Mouse (Mus musculus) hindbrain, embryonic 13.5 days (tissue): Measurements from ENCODE around the gene Ubxn6. TPM values are rescaled to one million over a fixed set of nuclear protein-coding genes. Genes with fewer than 3 reads are reported as not detected.
"Not testable (repeated sequence)": the region's sequence is repeated elsewhere in the genome, so short reads cannot be mapped to it uniquely, and the experiment has no call there.

Source experiments
- ATAC-seq: fragments of 200-750 bp; cut with Nextera tagmentation; 2 replicates; pipeline ENCODE4 v1.8.0; 2017; ENCODE audit warnings: moderate TSS enrichment; ENCODE audit not compliant: low FRiP score
- H3K27ac ChIP-seq: fragments of 300-500 bp; sonication (generic); 2 replicates; pipeline ENCODE4 v1.5.1; 2015; ENCODE audit warnings: inconsistent platforms, mild to moderate bottlenecking, moderate library complexity
- H3K27me3 ChIP-seq: fragments of 300-500 bp; sonication (generic); 2 replicates; pipeline ENCODE4 v1.6.1; 2015; ENCODE audit warnings: mild to moderate bottlenecking, inconsistent platforms
- H3K36me3 ChIP-seq: fragments of 300-500 bp; sonication (generic); 2 replicates; pipeline ENCODE4 v1.6.1; 2015; ENCODE audit warnings: mild to moderate bottlenecking, inconsistent platforms
- H3K4me1 ChIP-seq: fragments of 300-500 bp; sonication (generic); replicated peaks from 2 replicates; pipeline ENCODE4 v1.6.1; 2015; ENCODE audit warnings: inconsistent platforms
- H3K4me2 ChIP-seq: fragments of 300-500 bp; sonication (generic); 2 replicates; pipeline ENCODE4 v1.6.1; 2015; ENCODE audit warnings: inconsistent platforms, mild to moderate bottlenecking, moderate library complexity
- H3K4me3 ChIP-seq: fragments of 300-500 bp; sonication (generic); 2 replicates; pipeline ENCODE4 v1.5.1; 2015; ENCODE audit warnings: mild to moderate bottlenecking, inconsistent platforms
- H3K9ac ChIP-seq: fragments of 300-500 bp; sonication (generic); 2 replicates; pipeline ENCODE4 v1.6.1; 2015; ENCODE audit warnings: mild to moderate bottlenecking, inconsistent platforms
- H3K9me3 ChIP-seq: fragments of 300-500 bp; sonication (generic); 2 replicates; pipeline ENCODE4 v1.6.1; 2016; ENCODE audit warnings: inconsistent platforms
- WGBS: fragments of 180-500 bp; shearing (Covaris S2); methylation state at CpG from one replicate; pipeline ENCODE4 v1.1.7; 2015; 5-methylcytosine and 5-hydroxymethylcytosine counted together
- polyA plus RNA-seq: library from polyadenylated mRNA; unstranded; fragments of >200 nt; fragmentation: Nextera tagmentation; extraction: Ambion mirVana; gene quantifications from 2 replicates; pipeline ENCODE4 v1.2.1, GENCODE M21; 2015

The Ubxn6 gene
- polyA plus RNA-seq, 1 experiment from 2014 or later = 86.0 TPM

GRCm38 (mm10) chr17:56098180-56098579 lies 23.4 kb upstream of the Ubxn6 start:
- H3K27ac ChIP-seq = no peak overlapping the region
- WGBS = 91% methylated on average over 8 of the region's 8 CpGs
- ATAC-seq = no peak
- H3K36me3 ChIP-seq = peaks cover 85% of the 10 kb centered on the region
- no peaks in the 10 kb centered on the region for H3K27me3 ChIP-seq
- no peak overlapping the region for H3K4me2 ChIP-seq
- no peaks in the 10 kb centered on the region for H3K4me1 ChIP-seq
- H3K9me3 ChIP-seq = no peaks in the 10 kb centered on the region
- H3K4me3 ChIP-seq = no peak overlapping the region
- no peak overlapping the region for H3K9ac ChIP-seq

GRCm38 (mm10) chr17:56096883-56097282 lies 22.1 kb upstream of the Ubxn6 start:
- H3K4me2 ChIP-seq = no peak overlapping the region
- no peak overlapping the region for H3K4me3 ChIP-seq
- peaks cover 79% of the 10 kb centered on the region for H3K36me3 ChIP-seq
- no peaks in the 10 kb centered on the region for H3K4me1 ChIP-seq
- no peak overlapping the region for H3K27ac ChIP-seq
- H3K27me3 ChIP-seq = no peaks in the 10 kb centered on the region
- no peak for ATAC-seq
- no peak overlapping the region for H3K9ac ChIP-seq
- 91% methylated on average over 12 of the region's 12 CpGs for WGBS
- no peaks in the 10 kb centered on the region for H3K9me3 ChIP-seq

GRCm38 (mm10) chr17:56092794-56093193 lies 18.0 kb upstream of the Ubxn6 start:
- 100% methylated on average over 1 of the region's 1 CpGs for WGBS
- no peaks in the 10 kb centered on the region for H3K4me1 ChIP-seq
- H3K4me2 ChIP-seq = no peak overlapping the region
- H3K27me3 ChIP-seq = no peaks in the 10 kb centered on the region
- H3K36me3 ChIP-seq = peaks cover 64% of the 10 kb centered on the region
- no peaks in the 10 kb centered on the region for H3K9me3 ChIP-seq
- no peak overlapping the region for H3K4me3 ChIP-seq
- no peak overlapping the region for H3K27ac ChIP-seq
- H3K9ac ChIP-seq = no peak overlapping the region
- ATAC-seq = no peak

- ATAC-seq = no peak
- 100% methylated on average over 1 of the region's 1 CpGs for WGBS
- Histone ChIP-seq H3K9ac (no peak overlapping the region), H3K4me2 (no peak overlapping the region), H3K9me3 (no peaks in the 10 kb centered on the region), H3K4me1 (no peaks in the 10 kb centered on the region), H3K4me3 (no peak overlapping the region), H3K36me3 (peaks cover 63% of the 10 kb centered on the region), H3K27me3 (no peaks in the 10 kb centered on the region), H3K27ac (no peak overlapping the region)
Observed at GRCm38 (mm10) chr17:56092312-56092711, 17.5 kb upstream of the Ubxn6 start.

GRCm38 (mm10) chr17:56080781-56081585 lies 6.2 kb upstream of the Ubxn6 start:
- peaks cover 31% of the 10 kb centered on the region for H3K4me1 ChIP-seq
- peak overlapping the region; percentile 74 for H3K27ac ChIP-seq
- H3K9me3 ChIP-seq = no peaks in the 10 kb centered on the region
- H3K4me2 ChIP-seq = peak overlapping the region; percentile 99
- H3K4me3 ChIP-seq = peak overlapping the region; percentile 91
- H3K27me3 ChIP-seq = no peaks in the 10 kb centered on the region
- peaks cover 28% of the 10 kb centered on the region for H3K36me3 ChIP-seq
- 4% methylated on average over 8 of the region's 8 CpGs for WGBS
- H3K9ac ChIP-seq = peak overlapping the region; percentile 91
- ATAC-seq = peak; percentile 41

- H3K27ac ChIP-seq = peak overlapping the region; percentile 72
- no peaks in the 10 kb centered on the region for H3K9me3 ChIP-seq
- H3K36me3 ChIP-seq = peaks cover 25% of the 10 kb centered on the region
- H3K27me3 ChIP-seq = no peaks in the 10 kb centered on the region
- WGBS = 2% methylated on average over 11 of the region's 11 CpGs
- peak overlapping the region; percentile 91 for H3K9ac ChIP-seq
- no peak for ATAC-seq
- H3K4me3 ChIP-seq = peak overlapping the region; percentile 91
- peaks cover 39% of the 10 kb centered on the region for H3K4me1 ChIP-seq
- peak overlapping the region; percentile 99 for H3K4me2 ChIP-seq
Observed at GRCm38 (mm10) chr17:56079921-56080320, 5.1 kb upstream of the Ubxn6 start.

GRCm38 (mm10) chr17:56078880-56079795 lies 4.3 kb upstream of the Ubxn6 start, which contains the start of gene Hdgfl2:
Hdgfl2 (plus strand) TSS chr17:56079634.
- Histone ChIP-seq H3K9ac (peak within 1 kb of the TSS; percentile 91), H3K9me3 (no peaks in the 10 kb centered on the region), H3K4me3 (peak within 1 kb of the TSS; percentile 91), H3K4me1 (peaks cover 43% of the 10 kb centered on the region), H3K4me2 (peak within 1 kb of the TSS; percentile 99), H3K27me3 (no peaks in the 10 kb centered on the region), H3K36me3 (peaks cover 21% of the 10 kb centered on the region), H3K27ac (peak within 1 kb of the TSS; percentile 74)
- under 1% methylated on average over 61 of the region's 61 CpGs for WGBS
- ATAC-seq = peak; percentile 93

- H3K27me3 ChIP-seq, ATAC-seq, H3K27ac ChIP-seq, H3K9ac ChIP-seq, H3K9me3 ChIP-seq: not testable (repeated sequence)
- Histone ChIP-seq H3K4me3 (peak overlapping the region; percentile 91), H3K4me2 (peak overlapping the region; percentile 39), H3K36me3 (peaks cover 15% of the 10 kb centered on the region; the same call in 1 of the 2 replicates), H3K4me1 (peaks cover 49% of the 10 kb centered on the region)
- WGBS = 69% methylated on average over 9 of the region's 9 CpGs
Observed at GRCm38 (mm10) chr17:56078361-56078760, 3.5 kb upstream of the Ubxn6 start.

- H3K9ac ChIP-seq = no peak overlapping the region
- no peak overlapping the region for H3K4me2 ChIP-seq
- no peaks in the 10 kb centered on the region for H3K9me3 ChIP-seq
- peaks cover 47% of the 10 kb centered on the region for H3K4me1 ChIP-seq
- no peak for ATAC-seq
- H3K36me3 ChIP-seq = peaks cover 12% of the 10 kb centered on the region
- H3K27me3 ChIP-seq = no peaks in the 10 kb centered on the region
- no peak overlapping the region for H3K4me3 ChIP-seq
- 90% methylated on average over 5 of the region's 5 CpGs for WGBS
- H3K27ac ChIP-seq = no peak overlapping the region
Observed at GRCm38 (mm10) chr17:56077523-56077922, 2.7 kb upstream of the Ubxn6 start.

- Histone ChIP-seq H3K9ac (peak overlapping the region; percentile 85), H3K36me3 (peaks cover 38% of the 10 kb centered on the region), H3K27me3 (no peaks in the 10 kb centered on the region), H3K27ac (peak overlapping the region; percentile 94), H3K9me3 (no peaks in the 10 kb centered on the region), H3K4me2 (peak overlapping the region; percentile 72), H3K4me3 (peak overlapping the region; percentile 80), H3K4me1 (peaks cover 20% of the 10 kb centered on the region)
- WGBS = 10% methylated on average over 22 of the region's 22 CpGs
- ATAC-seq = peak; percentile 13
Observed at GRCm38 (mm10) chr17:56074097-56074826, 566 bp downstream of the Ubxn6 start.

GRCm38 (mm10) chr17:56072243-56072642 lies 2.6 kb downstream of the Ubxn6 start:
- ATAC-seq = no peak
- H3K36me3 ChIP-seq = peaks cover 58% of the 10 kb centered on the region
- H3K9me3 ChIP-seq = no peaks in the 10 kb centered on the region
- H3K27ac ChIP-seq = no peak overlapping the region
- no peaks in the 10 kb centered on the region for H3K27me3 ChIP-seq
- no peak overlapping the region for H3K4me2 ChIP-seq
- WGBS = 95% methylated on average over 5 of the region's 5 CpGs
- H3K4me1 ChIP-seq = peaks cover 20% of the 10 kb centered on the region
- H3K4me3 ChIP-seq = no peak overlapping the region
- H3K9ac ChIP-seq = no peak overlapping the region

GRCm38 (mm10) chr17:56071126-56071525 lies 3.7 kb downstream of the Ubxn6 start:
- no peak overlapping the region for H3K9ac ChIP-seq
- H3K4me2 ChIP-seq = no peak overlapping the region
- peaks cover 20% of the 10 kb centered on the region for H3K4me1 ChIP-seq
- H3K27me3 ChIP-seq = no peaks in the 10 kb centered on the region
- H3K4me3 ChIP-seq = no peak overlapping the region
- H3K27ac ChIP-seq = no peak overlapping the region
- H3K36me3 ChIP-seq = peaks cover 70% of the 10 kb centered on the region
- H3K9me3 ChIP-seq = no peaks in the 10 kb centered on the region
- no peak for ATAC-seq
